Mouse (Mus musculus) forebrain, embryonic 10.5 days (tissue): ENCODE measurements around the gene Skint7. TPM values are rescaled to one million over a fixed set of nuclear protein-coding genes. Genes with fewer than 3 reads are reported as not detected.
"Not testable (repeated sequence)": the region's sequence is repeated elsewhere in the genome, so short reads cannot be mapped to it uniquely, and the experiment has no call there.

Experiments
- DNase-seq: peaks from one replicate; pipeline ENCODE4 v3.0.0-alpha.2; 2017; ENCODE audit warnings: low spot score; ENCODE audit errors: extremely low spot score
- H3K27ac ChIP-seq: fragments of 300-500 bp; sonication (generic); 2 replicates; pipeline ENCODE4 v1.5.1; 2016; ENCODE audit warnings: mild to moderate bottlenecking
- H3K27me3 ChIP-seq: fragments of 300-500 bp; sonication (generic); 2 replicates; pipeline ENCODE4 v1.6.1; 2016; ENCODE audit warnings: mild to moderate bottlenecking; ENCODE audit not compliant: poor library complexity, severe bottlenecking
- H3K36me3 ChIP-seq: fragments of 300-500 bp; sonication (generic); replicated peaks from 2 replicates; pipeline ENCODE4 v1.6.1; 2016; ENCODE audit warnings: mild to moderate bottlenecking, moderate library complexity
- H3K4me1 ChIP-seq: fragments of 300-500 bp; sonication (generic); 2 replicates; pipeline ENCODE4 v1.6.1; 2016
- H3K4me3 ChIP-seq: fragments of 300-500 bp; sonication (generic); 2 replicates; pipeline ENCODE4 v1.5.1; 2016; ENCODE audit warnings: mild to moderate bottlenecking, moderate library complexity
- H3K9me3 ChIP-seq: fragments of 300-500 bp; sonication (generic); 2 replicates; pipeline ENCODE4 v1.6.1; 2016; ENCODE audit warnings: mild to moderate bottlenecking, moderate library complexity
- whole genome bisulfite sequencing: fragments of 180-500 bp; shearing (Covaris S2); methylation state at CpG from one replicate; pipeline ENCODE4 v1.1.7; 2016; 5-methylcytosine and 5-hydroxymethylcytosine counted together
- polyA plus RNA-seq: library from polyadenylated mRNA; unstranded; fragments of >200 nt; fragmentation: Nextera tagmentation; extraction: Ambion mirVana; gene quantifications from 2 replicates; pipeline ENCODE4 v1.2.1, GENCODE M21; 2016

The Skint7 gene
- not detected in 2 replicates for polyA plus RNA-seq

- Histone ChIP-seq H3K36me3 (no peaks in the 10 kb centered on the region), H3K4me1 (no peaks in the 10 kb centered on the region), H3K9me3 (no peaks in the 10 kb centered on the region; the same call in 1 of the 2 replicates), H3K4me3 (no peak within 1 kb of the TSS), H3K27me3 (no peaks in the 10 kb centered on the region), H3K27ac (no peak within 1 kb of the TSS)
- DNase-seq = no peak
- 91% methylated on average over 1 of the region's 1 CpGs for WGBS
Measured at GRCm38 (mm10) chr4:111972623-111973022, at the start of gene Skint7. Skint7 (plus strand) TSS chr4:111972923.

GRCm38 (mm10) chr4:111961309-111961708 is 11.4 kb upstream of the Skint7 start:
- DNase-seq = no peak
- no peaks in the 10 kb centered on the region for H3K36me3 ChIP-seq
- no peaks in the 10 kb centered on the region for H3K4me1 ChIP-seq
- no peaks in the 10 kb centered on the region for H3K27me3 ChIP-seq
- 33% methylated on average over 1 of the region's 1 CpGs for WGBS
- no peaks in the 10 kb centered on the region for H3K9me3 ChIP-seq
- no peak overlapping the region for H3K27ac ChIP-seq
- no peak overlapping the region for H3K4me3 ChIP-seq

- DNase-seq, H3K4me3 ChIP-seq, H3K27me3 ChIP-seq, H3K36me3 ChIP-seq, H3K27ac ChIP-seq, H3K9me3 ChIP-seq, H3K4me1 ChIP-seq: not testable (repeated sequence)
- WGBS = 71% methylated on average over 1 of the region's 1 CpGs
Measured at GRCm38 (mm10) chr4:111963241-111963640, 9.5 kb upstream of the Skint7 start.

GRCm38 (mm10) chr4:111963669-111964068 is 9.1 kb upstream of the Skint7 start:
- Histone ChIP-seq H3K4me1 (no peaks in the 10 kb centered on the region), H3K9me3 (no peaks in the 10 kb centered on the region), H3K27ac (no peak overlapping the region), H3K4me3 (no peak overlapping the region), H3K36me3 (no peaks in the 10 kb centered on the region), H3K27me3 (no peaks in the 10 kb centered on the region)
- WGBS = 80% methylated on average over 3 of the region's 3 CpGs
- no peak for DNase-seq

GRCm38 (mm10) chr4:112005969-112006368 is 33.2 kb downstream of the Skint7 start, which contains the start of gene Skint1:
Skint1 (plus strand) TSS chr4:112006269.
- Histone ChIP-seq H3K9me3 (no peaks in the 10 kb centered on the region), H3K27ac (no peak within 1 kb of the TSS), H3K27me3 (no peaks in the 10 kb centered on the region), H3K4me1 (no peaks in the 10 kb centered on the region), H3K4me3 (no peak within 1 kb of the TSS), H3K36me3 (no peaks in the 10 kb centered on the region)
- DNase-seq = no peak

Other genes starting within 250 kb of the Skint7 start
- 0.05 TPM in 1 of 2 replicates, not detected in the other for gene Slc5a9, start 70.0 kb upstream of the Skint7 start, polyA plus RNA-seq
- not detected in 2 replicates for gene Skint8, start 53.5 kb upstream of the Skint7 start, polyA plus RNA-seq
- gene Skint1, start 33.3 kb downstream of the Skint7 start, polyA plus RNA-seq = not detected in 2 replicates
- gene Skint4, start 99.1 kb downstream of the Skint7 start, polyA plus RNA-seq = not detected in 2 replicates